Mouse (Mus musculus): ENCODE data around the gene Oas1d. TPM values are rescaled to one million over a fixed set of nuclear protein-coding genes. Genes with fewer than 3 reads are reported as not detected.

Gene Oas1d
- polyA plus RNA-seq, 1 experiment from 2014 or later: 0.25 TPM

GRCm38 (mm10) chr5:120961004-120961403 lies 46.7 kb downstream of the Oas1d start:
- no peak for ATAC-seq
- Histone ChIP-seq H3K4me3 (ENCODE audit: low read depth, low read length) (no peak overlapping the region), H3K4me1 (replicated peaks; ENCODE audit: control insufficient read depth, insufficient read depth, low read length) (no peaks in the 10 kb centered on the region), H3K27me3 (replicated peaks; ENCODE audit: control insufficient read depth, insufficient read depth, low read length) (no peaks in the 10 kb centered on the region), H3K9ac (ENCODE audit: low read depth, low read length) (no peak overlapping the region), H3K4me2 (replicated peaks; ENCODE audit: low read depth) (no peak overlapping the region), H3K36me3 (ENCODE audit: control insufficient read depth, insufficient read depth) (no peaks in the 10 kb centered on the region), H3K9me3 (ENCODE audit: control insufficient read depth) (no peaks in the 10 kb centered on the region), H3K27ac (ENCODE audit: low read depth, low read length) (no peak overlapping the region)
- TF ChIP-seq CTCF (IDR thresholded peaks at IDR 0.05; ENCODE audit: low read depth): no peak
- 53% methylated on average over 4 of the region's 4 CpGs for whole genome bisulfite sequencing

- no peak overlapping the region for H3K4me2 ChIP-seq (replicated peaks; ENCODE audit: low read depth)
- no peak overlapping the region for H3K27ac ChIP-seq (ENCODE audit: low read depth, low read length)
- no peaks in the 10 kb centered on the region for H3K4me1 ChIP-seq (replicated peaks; ENCODE audit: control insufficient read depth, insufficient read depth, low read length)
- H3K27me3 ChIP-seq (replicated peaks; ENCODE audit: control insufficient read depth, insufficient read depth, low read length): no peaks in the 10 kb centered on the region
- H3K9me3 ChIP-seq (ENCODE audit: control insufficient read depth): no peaks in the 10 kb centered on the region
- WGBS: 82% methylated on average over 4 of the region's 4 CpGs
- H3K9ac ChIP-seq (ENCODE audit: low read depth, low read length): no peak overlapping the region
- H3K4me3 ChIP-seq (ENCODE audit: low read depth, low read length): no peak overlapping the region
- no peak for TF ChIP-seq CTCF (IDR thresholded peaks at IDR 0.05; ENCODE audit: low read depth)
- H3K36me3 ChIP-seq (ENCODE audit: control insufficient read depth, insufficient read depth): no peaks in the 10 kb centered on the region
- ATAC-seq: no peak
These were observed 51.8 kb downstream of the Oas1d start for GRCm38 (mm10) chr5:120966156-120966555.

DNA sequence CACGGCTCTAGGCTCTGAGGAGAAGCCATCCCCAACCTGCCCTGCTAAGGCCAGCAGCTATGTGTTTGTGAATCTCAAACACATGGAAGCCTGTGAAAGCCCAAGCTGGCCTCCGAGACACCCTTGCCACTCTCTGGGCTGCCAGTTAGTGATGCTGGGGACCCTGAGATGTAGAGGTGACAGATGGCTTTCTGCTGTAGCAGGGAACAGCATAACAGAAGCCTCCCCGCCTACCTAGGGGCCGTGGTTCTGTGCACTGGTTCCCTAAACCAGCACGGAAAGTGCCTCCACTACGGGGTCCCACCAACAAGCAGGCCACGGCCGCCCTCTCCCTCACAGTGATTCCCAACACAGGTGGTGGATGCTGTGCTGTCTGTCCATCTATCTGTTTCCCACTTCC lies 52.6 kb downstream of the Oas1d start:
- 91% methylated on average over 8 of the region's 8 CpGs for WGBS

GRCm38 (mm10) chr5:120967355-120968133 lies 53.2 kb downstream of the Oas1d start:
- H3K4me1 ChIP-seq (replicated peaks; ENCODE audit: control insufficient read depth, insufficient read depth, low read length): no peaks in the 10 kb centered on the region
- no peaks in the 10 kb centered on the region for H3K36me3 ChIP-seq (ENCODE audit: control insufficient read depth, insufficient read depth)
- no peak for ATAC-seq
- no peak overlapping the region for H3K4me3 ChIP-seq (ENCODE audit: low read depth, low read length)
- no peak for TF ChIP-seq CTCF (IDR thresholded peaks at IDR 0.05; ENCODE audit: low read depth)
- WGBS: 74% methylated on average over 13 of the region's 13 CpGs
- no peak overlapping the region for H3K4me2 ChIP-seq (replicated peaks; ENCODE audit: low read depth)
- no peaks in the 10 kb centered on the region for H3K9me3 ChIP-seq (ENCODE audit: control insufficient read depth)
- no peak overlapping the region for H3K9ac ChIP-seq (ENCODE audit: low read depth, low read length)
- H3K27ac ChIP-seq (ENCODE audit: low read depth, low read length): no peak overlapping the region
- no peaks in the 10 kb centered on the region for H3K27me3 ChIP-seq (replicated peaks; ENCODE audit: control insufficient read depth, insufficient read depth, low read length)

More for the DNA sequence above, 52.6 kb downstream of the Oas1d start:
- no peaks in the 10 kb centered on the region for H3K36me3 ChIP-seq (ENCODE audit: control insufficient read depth, insufficient read depth)
- H3K4me3 ChIP-seq (ENCODE audit: low read depth, low read length): no peak overlapping the region
- TF ChIP-seq CTCF (IDR thresholded peaks at IDR 0.05; ENCODE audit: low read depth): no peak
- H3K9ac ChIP-seq (ENCODE audit: low read depth, low read length): no peak overlapping the region
- H3K4me1 ChIP-seq (replicated peaks; ENCODE audit: control insufficient read depth, insufficient read depth, low read length): no peaks in the 10 kb centered on the region
- no peaks in the 10 kb centered on the region for H3K9me3 ChIP-seq (ENCODE audit: control insufficient read depth)
- no peaks in the 10 kb centered on the region for H3K27me3 ChIP-seq (replicated peaks; ENCODE audit: control insufficient read depth, insufficient read depth, low read length)
- H3K27ac ChIP-seq (ENCODE audit: low read depth, low read length): no peak overlapping the region
- no peak for ATAC-seq
- H3K4me2 ChIP-seq (replicated peaks; ENCODE audit: low read depth): no peak overlapping the region

DNA sequence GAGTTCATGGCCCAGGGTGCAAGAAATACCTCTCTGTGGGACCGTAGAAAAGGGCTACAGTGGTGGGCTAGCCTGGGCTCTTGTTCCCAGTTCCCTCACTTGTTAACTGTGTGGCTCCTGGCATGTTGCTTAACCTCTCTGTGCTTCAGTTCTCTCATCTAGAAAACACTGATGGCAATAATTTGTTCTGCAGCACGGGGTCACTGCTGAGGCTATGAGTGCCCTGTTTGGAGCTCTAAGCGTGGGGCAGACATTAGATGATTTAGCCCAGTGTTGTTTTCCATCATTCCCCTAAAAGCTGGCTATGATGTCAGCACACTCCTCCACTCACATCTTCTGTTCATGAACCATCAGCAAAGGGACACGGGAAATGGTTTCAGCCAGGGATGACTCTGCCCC lies 53.8 kb downstream of the Oas1d start:
- Histone ChIP-seq H3K9ac (ENCODE audit: low read depth, low read length) (no peak overlapping the region), H3K4me2 (replicated peaks; ENCODE audit: low read depth) (no peak overlapping the region), H3K36me3 (ENCODE audit: control insufficient read depth, insufficient read depth) (no peaks in the 10 kb centered on the region), H3K9me3 (ENCODE audit: control insufficient read depth) (no peaks in the 10 kb centered on the region), H3K4me3 (ENCODE audit: low read depth, low read length) (no peak overlapping the region), H3K27me3 (replicated peaks; ENCODE audit: control insufficient read depth, insufficient read depth, low read length) (no peaks in the 10 kb centered on the region), H3K4me1 (replicated peaks; ENCODE audit: control insufficient read depth, insufficient read depth, low read length) (no peaks in the 10 kb centered on the region), H3K27ac (ENCODE audit: low read depth, low read length) (no peak overlapping the region)
- 67% methylated on average over 4 of the region's 4 CpGs for WGBS
- no peak for TF ChIP-seq CTCF (IDR thresholded peaks at IDR 0.05; ENCODE audit: low read depth)
- no peak for ATAC-seq

GRCm38 (mm10) chr5:120968799-120969198 lies 54.5 kb downstream of the Oas1d start:
- no peaks in the 10 kb centered on the region for H3K4me1 ChIP-seq (replicated peaks; ENCODE audit: control insufficient read depth, insufficient read depth, low read length)
- no peak overlapping the region for H3K4me3 ChIP-seq (ENCODE audit: low read depth, low read length)
- H3K27ac ChIP-seq (ENCODE audit: low read depth, low read length): no peak overlapping the region
- no peaks in the 10 kb centered on the region for H3K27me3 ChIP-seq (replicated peaks; ENCODE audit: control insufficient read depth, insufficient read depth, low read length)
- WGBS: 80% methylated on average over 8 of the region's 8 CpGs
- H3K9ac ChIP-seq (ENCODE audit: low read depth, low read length): no peak overlapping the region
- ATAC-seq: no peak
- no peaks in the 10 kb centered on the region for H3K36me3 ChIP-seq (ENCODE audit: control insufficient read depth, insufficient read depth)
- H3K4me2 ChIP-seq (replicated peaks; ENCODE audit: low read depth): no peak overlapping the region
- no peak for TF ChIP-seq CTCF (IDR thresholded peaks at IDR 0.05; ENCODE audit: low read depth)
- no peaks in the 10 kb centered on the region for H3K9me3 ChIP-seq (ENCODE audit: control insufficient read depth)

All from intestine, postnatal 0 days (tissue).